Mouse (Mus musculus): Measurements from ENCODE around the gene Jdp2. TPM values are rescaled to one million over a fixed set of nuclear protein-coding genes. Genes with fewer than 3 reads are reported as not detected.

Jdp2 gene
- polyA plus RNA-seq, 2 experiments, result 3.2 to 43.9 TPM

DNA sequence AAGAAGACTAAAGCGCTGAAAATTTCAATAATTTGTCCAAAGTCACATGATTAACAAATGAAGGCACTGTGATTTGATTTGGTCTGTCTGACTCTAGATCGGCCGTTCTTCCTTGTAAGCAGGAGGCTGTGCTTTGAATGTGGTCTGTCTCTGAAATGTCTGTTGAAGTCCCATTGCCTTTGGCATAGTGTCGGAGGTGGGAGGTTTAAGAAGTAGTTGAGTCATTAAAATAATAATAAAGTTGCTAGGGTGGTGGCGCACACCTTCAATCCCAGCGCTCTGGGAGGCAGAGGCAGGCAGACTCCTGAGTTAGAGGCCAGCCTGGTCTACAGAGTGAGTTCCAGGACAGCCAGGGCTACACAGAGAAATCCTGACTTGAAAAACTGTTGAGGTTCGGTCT is 68.2 kb downstream of the Jdp2 start:
- Histone ChIP-seq H3K9ac (ENCODE audit: low read depth, low read length, severe bottlenecking) (no peak overlapping the region), H3K4me1 (ENCODE audit: control insufficient read depth, insufficient read depth, low read length) (no peaks in the 10 kb centered on the region), H3K4me3 (replicated peaks; ENCODE audit: low read length) (no peak overlapping the region), H3K9me3 (ENCODE audit: control insufficient read depth, low read length) (no peaks in the 10 kb centered on the region), H3K36me3 (ENCODE audit: control insufficient read depth, insufficient read depth, low read length) (no peaks in the 10 kb centered on the region), H3K4me2 (replicated peaks; ENCODE audit: low read depth, low read length, severe bottlenecking) (no peak overlapping the region), H3K27ac (replicated peaks; ENCODE audit: low read depth, low read length) (no peak overlapping the region), H3K27me3 (ENCODE audit: control insufficient read depth, insufficient read depth, low read length) (no peaks in the 10 kb centered on the region)
- ATAC-seq (ENCODE audit: low FRiP score, low read depth) (no peak), DNase-seq (ENCODE audit: low spot score) (no peak)
- WGBS, result 90% methylated on average over 7 of the region's 7 CpGs
- TF ChIP-seq POLR2A (IDR thresholded peaks at IDR 0.05; ENCODE audit: borderline replicate concordance, extremely low read depth, insufficient read depth, insufficient read length), result no peak

DNA sequence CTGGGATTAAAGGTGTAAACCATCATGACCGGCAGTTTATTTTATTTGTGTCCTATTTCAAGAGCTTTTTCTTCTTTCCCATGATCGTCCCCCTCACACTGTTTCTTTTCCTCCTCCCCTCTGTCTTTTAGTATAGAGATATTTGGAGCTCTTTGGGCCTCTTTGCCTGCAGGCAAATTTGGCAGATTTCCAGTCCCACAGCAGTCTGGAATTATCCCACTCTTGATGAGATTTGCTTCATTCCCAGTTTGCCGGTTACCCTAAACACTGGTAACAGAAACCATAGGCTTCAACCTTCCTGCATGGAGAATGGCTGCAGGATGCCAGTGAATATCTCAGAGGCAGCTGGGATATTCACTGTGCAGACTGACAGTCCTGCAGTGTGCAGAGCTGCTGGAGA is 69.9 kb downstream of the Jdp2 start:
- H3K36me3 ChIP-seq (ENCODE audit: control insufficient read depth, insufficient read depth, low read length), result no peaks in the 10 kb centered on the region
- H3K9me3 ChIP-seq (ENCODE audit: control insufficient read depth, low read length), result no peaks in the 10 kb centered on the region
- H3K9ac ChIP-seq (ENCODE audit: low read depth, low read length, severe bottlenecking), result no peak overlapping the region
- H3K27ac ChIP-seq (replicated peaks; ENCODE audit: low read depth, low read length), result no peak overlapping the region
- no peaks in the 10 kb centered on the region for H3K4me1 ChIP-seq (ENCODE audit: control insufficient read depth, insufficient read depth, low read length)
- WGBS, result 35% methylated on average over 3 of the region's 3 CpGs
- no peak for ATAC-seq (ENCODE audit: low FRiP score, low read depth)
- H3K4me2 ChIP-seq (replicated peaks; ENCODE audit: low read depth, low read length, severe bottlenecking), result no peak overlapping the region
- no peaks in the 10 kb centered on the region for H3K27me3 ChIP-seq (ENCODE audit: control insufficient read depth, insufficient read depth, low read length)
- DNase-seq (ENCODE audit: low spot score), result peak; percentile 43
- TF ChIP-seq POLR2A (IDR thresholded peaks at IDR 0.05; ENCODE audit: borderline replicate concordance, extremely low read depth, insufficient read depth, insufficient read length), result no peak
- H3K4me3 ChIP-seq (replicated peaks; ENCODE audit: low read length), result no peak overlapping the region

DNA sequence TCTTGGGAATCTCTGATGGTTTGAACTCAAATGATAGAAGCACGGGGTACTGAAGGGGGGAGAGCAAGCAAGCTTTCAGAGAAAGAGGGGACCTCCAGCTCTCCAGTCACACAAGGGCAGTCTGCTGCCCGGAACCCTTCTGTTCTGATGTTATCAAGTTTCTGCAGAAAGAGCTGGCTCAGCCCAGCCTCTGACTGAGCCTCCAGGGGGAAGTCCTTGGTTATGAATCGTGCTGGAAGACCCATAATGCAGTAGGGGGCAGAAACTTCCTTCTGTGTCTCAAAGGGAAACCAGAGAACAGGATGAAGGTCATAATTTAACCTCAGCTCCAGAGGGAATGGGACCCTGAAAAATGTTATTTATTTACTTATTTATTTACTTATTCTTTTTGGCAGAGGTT is 71.3 kb downstream of the Jdp2 start:
- ATAC-seq (ENCODE audit: low FRiP score, low read depth), result no peak
- WGBS, result 57% methylated on average over 3 of the region's 3 CpGs
- no peak for TF ChIP-seq POLR2A (IDR thresholded peaks at IDR 0.05; ENCODE audit: borderline replicate concordance, extremely low read depth, insufficient read depth, insufficient read length)

DNA sequence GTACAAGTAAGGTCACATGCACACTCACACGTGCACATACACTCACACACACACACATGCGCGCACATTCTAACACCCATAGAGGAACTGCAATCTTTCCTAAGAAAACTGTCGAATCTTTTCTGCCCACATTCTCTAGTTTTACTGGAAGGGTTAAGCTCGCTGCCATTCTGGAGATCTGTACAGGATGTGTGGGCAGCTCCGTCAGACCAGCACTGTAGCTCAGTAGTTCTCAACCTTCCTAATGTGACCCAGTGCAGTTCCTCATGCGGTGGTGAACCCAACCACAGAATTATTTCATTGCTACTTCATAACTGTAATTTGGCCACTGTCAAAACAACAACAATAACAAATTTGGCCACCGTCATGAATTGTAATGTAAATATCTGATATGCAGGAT is 75.1 kb downstream of the Jdp2 start:
- DNase-seq (ENCODE audit: low spot score) (no peak), ATAC-seq (ENCODE audit: low FRiP score, low read depth) (no peak)
- H3K36me3 ChIP-seq (ENCODE audit: control insufficient read depth, insufficient read depth, low read length), result no peaks in the 10 kb centered on the region
- H3K27ac ChIP-seq (replicated peaks; ENCODE audit: low read depth, low read length), result no peak overlapping the region
- no peak overlapping the region for H3K9ac ChIP-seq (ENCODE audit: low read depth, low read length, severe bottlenecking)
- TF ChIP-seq POLR2A (IDR thresholded peaks at IDR 0.05; ENCODE audit: borderline replicate concordance, extremely low read depth, insufficient read depth, insufficient read length), result no peak
- H3K4me2 ChIP-seq (replicated peaks; ENCODE audit: low read depth, low read length, severe bottlenecking), result no peak overlapping the region
- H3K4me1 ChIP-seq (ENCODE audit: control insufficient read depth, insufficient read depth, low read length), result no peaks in the 10 kb centered on the region
- H3K27me3 ChIP-seq (ENCODE audit: control insufficient read depth, insufficient read depth, low read length), result no peaks in the 10 kb centered on the region
- H3K9me3 ChIP-seq (ENCODE audit: control insufficient read depth, low read length), result no peaks in the 10 kb centered on the region
- H3K4me3 ChIP-seq (replicated peaks; ENCODE audit: low read length), result no peak overlapping the region
- 87% methylated on average over 8 of the region's 8 CpGs for WGBS

More for the DNA sequence above, 71.3 kb downstream of the Jdp2 start:
- H3K27me3 ChIP-seq (ENCODE audit: control insufficient read depth, insufficient read depth, low read length), result no peaks in the 10 kb centered on the region
- H3K4me3 ChIP-seq (replicated peaks; ENCODE audit: low read length), result no peak overlapping the region
- no peaks in the 10 kb centered on the region for H3K4me1 ChIP-seq (ENCODE audit: control insufficient read depth, insufficient read depth, low read length)
- DNase-seq (ENCODE audit: low spot score), result no peak
- H3K9ac ChIP-seq (ENCODE audit: low read depth, low read length, severe bottlenecking), result no peak overlapping the region
- no peak overlapping the region for H3K27ac ChIP-seq (replicated peaks; ENCODE audit: low read depth, low read length)
- no peaks in the 10 kb centered on the region for H3K9me3 ChIP-seq (ENCODE audit: control insufficient read depth, low read length)
- H3K4me2 ChIP-seq (replicated peaks; ENCODE audit: low read depth, low read length, severe bottlenecking), result no peak overlapping the region
- H3K36me3 ChIP-seq (ENCODE audit: control insufficient read depth, insufficient read depth, low read length), result no peaks in the 10 kb centered on the region

DNA sequence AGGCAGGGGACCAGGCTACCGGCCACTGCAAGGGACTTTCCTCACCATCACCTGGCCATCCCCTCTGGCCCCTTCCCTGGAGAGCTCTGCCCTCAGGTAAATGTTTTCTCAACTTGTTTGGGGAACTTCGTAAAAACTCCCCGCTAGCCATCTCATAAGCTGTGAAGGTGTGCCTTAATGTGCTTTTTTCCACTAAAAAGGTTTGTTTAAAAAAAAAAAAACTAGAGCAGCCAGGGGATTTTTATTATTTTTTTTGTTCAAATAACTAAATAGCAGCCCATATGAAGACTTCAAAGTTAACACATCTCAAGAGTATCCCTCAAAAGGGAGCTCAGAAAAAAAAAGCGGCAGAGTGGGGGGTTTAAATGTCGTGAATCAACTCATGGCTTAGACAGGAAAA is 80.3 kb downstream of the Jdp2 start:
- no peak overlapping the region for H3K4me3 ChIP-seq (replicated peaks; ENCODE audit: low read length)
- no peak for TF ChIP-seq POLR2A (IDR thresholded peaks at IDR 0.05; ENCODE audit: borderline replicate concordance, extremely low read depth, insufficient read depth, insufficient read length)
- ATAC-seq (ENCODE audit: low FRiP score, low read depth), result no peak

DNA sequence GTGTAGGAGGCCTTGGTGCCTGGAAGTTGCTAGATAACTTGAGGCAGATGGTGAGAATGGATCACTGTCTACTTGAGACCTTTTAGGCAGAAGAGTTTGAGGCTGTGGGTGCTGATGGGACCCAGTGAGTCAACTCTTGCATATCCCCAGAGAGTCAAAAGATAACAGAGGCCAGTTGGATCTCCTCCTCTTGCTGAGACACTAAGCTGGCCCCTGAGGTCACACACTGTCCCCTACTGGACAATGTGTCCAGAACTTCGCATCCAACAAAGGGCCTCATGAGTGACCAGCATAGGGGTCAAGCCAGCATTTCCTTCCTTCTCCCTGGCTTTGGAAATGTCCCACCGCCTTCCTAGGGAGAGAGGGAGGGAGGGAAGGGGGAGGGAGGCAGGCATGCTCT is 81.0 kb downstream of the Jdp2 start:
- H3K9me3 ChIP-seq (ENCODE audit: control insufficient read depth, low read length), result no peaks in the 10 kb centered on the region
- H3K36me3 ChIP-seq (ENCODE audit: control insufficient read depth, insufficient read depth, low read length), result no peaks in the 10 kb centered on the region
- H3K27ac ChIP-seq (replicated peaks; ENCODE audit: low read depth, low read length), result no peak overlapping the region
- no peaks in the 10 kb centered on the region for H3K4me1 ChIP-seq (ENCODE audit: control insufficient read depth, insufficient read depth, low read length)
- no peaks in the 10 kb centered on the region for H3K27me3 ChIP-seq (ENCODE audit: control insufficient read depth, insufficient read depth, low read length)
- DNase-seq (ENCODE audit: low spot score) (no peak), ATAC-seq (ENCODE audit: low FRiP score, low read depth) (no peak)
- no peak for TF ChIP-seq POLR2A (IDR thresholded peaks at IDR 0.05; ENCODE audit: borderline replicate concordance, extremely low read depth, insufficient read depth, insufficient read length)
- 82% methylated on average over 1 of the region's 2 CpGs for WGBS
- H3K4me3 ChIP-seq (replicated peaks; ENCODE audit: low read length), result no peak overlapping the region
- no peak overlapping the region for H3K9ac ChIP-seq (ENCODE audit: low read depth, low read length, severe bottlenecking)
- H3K4me2 ChIP-seq (replicated peaks; ENCODE audit: low read depth, low read length, severe bottlenecking), result no peak overlapping the region

More for the DNA sequence above, 80.3 kb downstream of the Jdp2 start:
- Histone ChIP-seq H3K27ac (replicated peaks; ENCODE audit: low read depth, low read length) (no peak overlapping the region), H3K36me3 (ENCODE audit: control insufficient read depth, insufficient read depth, low read length) (no peaks in the 10 kb centered on the region), H3K9me3 (ENCODE audit: control insufficient read depth, low read length) (no peaks in the 10 kb centered on the region), H3K9ac (ENCODE audit: low read depth, low read length, severe bottlenecking) (no peak overlapping the region), H3K4me2 (replicated peaks; ENCODE audit: low read depth, low read length, severe bottlenecking) (no peak overlapping the region), H3K27me3 (ENCODE audit: control insufficient read depth, insufficient read depth, low read length) (no peaks in the 10 kb centered on the region), H3K4me1 (ENCODE audit: control insufficient read depth, insufficient read depth, low read length) (no peaks in the 10 kb centered on the region)
- 60% methylated on average over 5 of the region's 5 CpGs for WGBS
- no peak for DNase-seq (ENCODE audit: low spot score)
